Comparison of ENCODE assay signal across 7 mouse cellular contexts in genomic region chr7:45491264-45491663, GRCm38 (mm10). TPM values are rescaled to one million over a fixed set of nuclear protein-coding genes. Genes with fewer than 3 reads are reported as not detected.
DNase-seq lines count a peak whose midpoint lies in the region; ATAC-seq lines count a peak whose summit lies in the region.

No protein-coding gene starts in this region.

- peaks cover 46% of the 10 kb centered on the region for H3K36me3 ChIP-seq in megakaryocyte, embryonic 14.5 days (replicated peaks; ENCODE audit: low read length)
- peaks cover 44% of the 10 kb centered on the region for H3K36me3 ChIP-seq in embryonic facial prominence, embryonic 12.5 days
- H3K36me3 ChIP-seq in limb, embryonic 10.5 days: peaks cover 47% of the 10 kb centered on the region
- peaks cover 14% of the 10 kb centered on the region; the same call in 1 of the 2 replicates for H3K36me3 ChIP-seq in stomach, embryonic 16.5 days (ENCODE audit: control insufficient read depth, insufficient read depth, low read length)
- H3K36me3 ChIP-seq in midbrain, embryonic 15.5 days (replicated peaks): peaks cover 18% of the 10 kb centered on the region; the same call in 1 of the 2 replicates

- DNase-seq in limb, embryonic 10.5 days (ENCODE audit: low spot score): no peak
- DNase-seq in spleen, adult 18-20 months: no peak

- peak overlapping the region; percentile 15; the same call in 1 of the 2 replicates for H3K4me2 ChIP-seq in embryonic facial prominence, embryonic 12.5 days (replicated peaks)
- H3K4me2 ChIP-seq in stomach, embryonic 16.5 days (ENCODE audit: low read depth, low read length): peak overlapping the region; percentile 22; the same call in 1 of the 2 replicates
- no peak overlapping the region for H3K4me2 ChIP-seq in midbrain, embryonic 15.5 days

- H3K9ac ChIP-seq in embryonic facial prominence, embryonic 12.5 days: no peak overlapping the region
- no peak overlapping the region for H3K9ac ChIP-seq in stomach, embryonic 16.5 days (ENCODE audit: low read length)
- no peak overlapping the region for H3K9ac ChIP-seq in midbrain, embryonic 15.5 days

- H3K9me3 ChIP-seq in megakaryocyte, embryonic 14.5 days: no peaks in the 10 kb centered on the region
- H3K9me3 ChIP-seq in embryonic facial prominence, embryonic 12.5 days: no peaks in the 10 kb centered on the region
- no peaks in the 10 kb centered on the region for H3K9me3 ChIP-seq in limb, embryonic 10.5 days (replicated peaks)
- no peaks in the 10 kb centered on the region for H3K9me3 ChIP-seq in stomach, embryonic 16.5 days (replicated peaks; ENCODE audit: control insufficient read depth, low read length)
- no peaks in the 10 kb centered on the region for H3K9me3 ChIP-seq in midbrain, embryonic 15.5 days

- H3K4me1 ChIP-seq in megakaryocyte, embryonic 14.5 days: peaks cover 69% of the 10 kb centered on the region
- peaks cover 10% of the 10 kb centered on the region for H3K4me1 ChIP-seq in embryonic facial prominence, embryonic 12.5 days
- peaks cover 33% of the 10 kb centered on the region for H3K4me1 ChIP-seq in limb, embryonic 10.5 days
- H3K4me1 ChIP-seq in stomach, embryonic 16.5 days (ENCODE audit: control insufficient read depth, insufficient read depth, low read length): peaks cover 13% of the 10 kb centered on the region
- peaks cover 17% of the 10 kb centered on the region; the same call in 1 of the 2 replicates for H3K4me1 ChIP-seq in midbrain, embryonic 15.5 days

- 22% methylated on average over 3 of the region's 3 CpGs for WGBS in embryonic facial prominence, embryonic 12.5 days
- WGBS in limb, embryonic 10.5 days: 24% methylated on average over 3 of the region's 3 CpGs
- 15% methylated on average over 3 of the region's 3 CpGs for WGBS in stomach, embryonic 16.5 days
- 24% methylated on average over 3 of the region's 3 CpGs for WGBS in midbrain, embryonic 15.5 days

- peak overlapping the region; percentile 72 for H3K4me3 ChIP-seq in megakaryocyte, embryonic 14.5 days (replicated peaks)
- H3K4me3 ChIP-seq in embryonic facial prominence, embryonic 12.5 days: 0 out of 2 replicates have a peak overlapping the region, but pooled peaks have one; percentile 7
- H3K4me3 ChIP-seq in limb, embryonic 10.5 days: no peak overlapping the region
- H3K4me3 ChIP-seq in stomach, embryonic 16.5 days (replicated peaks; ENCODE audit: low read length): no peak overlapping the region
- no peak overlapping the region for H3K4me3 ChIP-seq in midbrain, embryonic 15.5 days

- no peak for ATAC-seq in megakaryocyte, adult 5-6 weeks (ENCODE audit: poor library complexity, severe bottlenecking)
- ATAC-seq in embryonic facial prominence, embryonic 12.5 days (ENCODE audit: insufficient number of reproducible peaks, insufficient read depth, low FRiP score, low TSS enrichment): no peak
- ATAC-seq in stomach, embryonic 16.5 days (ENCODE audit: insufficient read depth, low FRiP score): 0 out of 2 replicates have a peak, but pooled peaks have one; percentile 37
- no peak for ATAC-seq in midbrain, embryonic 15.5 days (replicated peaks)

- no peak overlapping the region for H3K27ac ChIP-seq in embryonic facial prominence, embryonic 12.5 days
- 0 out of 2 replicates have a peak overlapping the region, but pooled peaks have one; percentile 31 for H3K27ac ChIP-seq in limb, embryonic 10.5 days
- peak overlapping the region; percentile 15 for H3K27ac ChIP-seq in stomach, embryonic 16.5 days (ENCODE audit: low read length)
- no peak overlapping the region for H3K27ac ChIP-seq in midbrain, embryonic 15.5 days

- peaks cover 11% of the 10 kb centered on the region for H3K27me3 ChIP-seq in megakaryocyte, embryonic 14.5 days (replicated peaks)
- H3K27me3 ChIP-seq in embryonic facial prominence, embryonic 12.5 days: no peaks in the 10 kb centered on the region
- H3K27me3 ChIP-seq in limb, embryonic 10.5 days (ENCODE audit: low read depth, poor library complexity, severe bottlenecking): no peaks in the 10 kb centered on the region
- no peaks in the 10 kb centered on the region for H3K27me3 ChIP-seq in stomach, embryonic 16.5 days (ENCODE audit: control insufficient read depth, insufficient read depth, low read length)
- no peaks in the 10 kb centered on the region for H3K27me3 ChIP-seq in midbrain, embryonic 15.5 days (replicated peaks)

RNA-seq across cellular contexts. Expression of gene Dhdh, which starts 2.7 kb away (rescaled TPM):
- polyA plus RNA-seq in megakaryocyte, embryonic 14.5 days (2012; ENCODE audit: insufficient read depth, low replicate concordance): 0.23 and 0.70 TPM in 2 replicates
- total RNA-seq in megakaryocyte, adult 5-6 weeks (2015): 15.5 and 18.3 TPM in 2 replicates
- total RNA-seq in megakaryocyte, adult 5-6 weeks (2017): 14.2 and 16.0 TPM in 2 replicates
- 3.0 and 3.7 TPM in 2 replicates for polyA plus RNA-seq in embryonic facial prominence, embryonic 12.5 days (2016; fragmentation: Nextera tagmentation; extraction: Ambion mirVana)
- 4.9 and 5.8 TPM in 2 replicates for polyA plus RNA-seq in limb, embryonic 10.5 days (2016; fragmentation: Nextera tagmentation; extraction: Ambion mirVana)
- 2.0 and 2.2 TPM in 2 replicates for polyA plus RNA-seq in stomach, embryonic 16.5 days (2015; fragmentation: Nextera tagmentation; extraction: Ambion mirVana)
- polyA plus RNA-seq in midbrain, embryonic 15.5 days (2015; fragmentation: Nextera tagmentation; extraction: Ambion mirVana): 4.0 and 4.1 TPM in 2 replicates

RNA-seq across cellular contexts. Expression of gene Gm45808, which starts 4.7 kb away (rescaled TPM):
- not detected in 2 replicates for polyA plus RNA-seq in megakaryocyte, embryonic 14.5 days (2012; ENCODE audit: insufficient read depth, low replicate concordance)
- total RNA-seq in megakaryocyte, adult 5-6 weeks (2015): not detected in 2 replicates
- 0.61 TPM in 1 of 2 replicates, not detected in the other for total RNA-seq in megakaryocyte, adult 5-6 weeks (2017)
- polyA plus RNA-seq in embryonic facial prominence, embryonic 12.5 days (2016; fragmentation: Nextera tagmentation; extraction: Ambion mirVana): not detected in 2 replicates
- polyA plus RNA-seq in limb, embryonic 10.5 days (2016; fragmentation: Nextera tagmentation; extraction: Ambion mirVana): not detected in 2 replicates
- polyA plus RNA-seq in stomach, embryonic 16.5 days (2015; fragmentation: Nextera tagmentation; extraction: Ambion mirVana): not detected in 2 replicates
- not detected in 2 replicates for polyA plus RNA-seq in midbrain, embryonic 15.5 days (2015; fragmentation: Nextera tagmentation; extraction: Ambion mirVana)

RNA-seq across cellular contexts. Expression of gene Tulp2, which starts 9.6 kb away (rescaled TPM):
- polyA plus RNA-seq in megakaryocyte, embryonic 14.5 days (2012; ENCODE audit: insufficient read depth, low replicate concordance): not detected in 2 replicates
- not detected in 2 replicates for total RNA-seq in megakaryocyte, adult 5-6 weeks (2015)
- total RNA-seq in megakaryocyte, adult 5-6 weeks (2017): not detected in 2 replicates
- polyA plus RNA-seq in embryonic facial prominence, embryonic 12.5 days (2016; fragmentation: Nextera tagmentation; extraction: Ambion mirVana): 0.92 and 1.2 TPM in 2 replicates
- polyA plus RNA-seq in limb, embryonic 10.5 days (2016; fragmentation: Nextera tagmentation; extraction: Ambion mirVana): 1.8 and 2.2 TPM in 2 replicates
- 1.4 and 1.5 TPM in 2 replicates for polyA plus RNA-seq in stomach, embryonic 16.5 days (2015; fragmentation: Nextera tagmentation; extraction: Ambion mirVana)
- polyA plus RNA-seq in midbrain, embryonic 15.5 days (2015; fragmentation: Nextera tagmentation; extraction: Ambion mirVana): 0.08 and 0.23 TPM in 2 replicates

RNA-seq across cellular contexts. Expression of gene Nucb1, which starts 18.9 kb away (rescaled TPM):
- 504 and 892 TPM in 2 replicates for polyA plus RNA-seq in megakaryocyte, embryonic 14.5 days (2012; ENCODE audit: insufficient read depth, low replicate concordance)
- 54.9 and 59.1 TPM in 2 replicates for total RNA-seq in megakaryocyte, adult 5-6 weeks (2015)
- total RNA-seq in megakaryocyte, adult 5-6 weeks (2017): 178 and 199 TPM in 2 replicates
- 161 and 172 TPM in 2 replicates for polyA plus RNA-seq in embryonic facial prominence, embryonic 12.5 days (2016; fragmentation: Nextera tagmentation; extraction: Ambion mirVana)
- 116 and 125 TPM in 2 replicates for polyA plus RNA-seq in limb, embryonic 10.5 days (2016; fragmentation: Nextera tagmentation; extraction: Ambion mirVana)
- 229 and 262 TPM in 2 replicates for polyA plus RNA-seq in stomach, embryonic 16.5 days (2015; fragmentation: Nextera tagmentation; extraction: Ambion mirVana)
- polyA plus RNA-seq in midbrain, embryonic 15.5 days (2015; fragmentation: Nextera tagmentation; extraction: Ambion mirVana): 118 and 121 TPM in 2 replicates

RNA-seq across cellular contexts. Expression of gene Bax, which starts 24.6 kb away (rescaled TPM):
- polyA plus RNA-seq in megakaryocyte, embryonic 14.5 days (2012; ENCODE audit: insufficient read depth, low replicate concordance): 502 and 597 TPM in 2 replicates
- total RNA-seq in megakaryocyte, adult 5-6 weeks (2015): 24.6 and 25.0 TPM in 2 replicates
- 31.8 and 37.4 TPM in 2 replicates for total RNA-seq in megakaryocyte, adult 5-6 weeks (2017)
- 220 and 224 TPM in 2 replicates for polyA plus RNA-seq in embryonic facial prominence, embryonic 12.5 days (2016; fragmentation: Nextera tagmentation; extraction: Ambion mirVana)
- polyA plus RNA-seq in limb, embryonic 10.5 days (2016; fragmentation: Nextera tagmentation; extraction: Ambion mirVana): 248 and 297 TPM in 2 replicates
- 116 and 142 TPM in 2 replicates for polyA plus RNA-seq in stomach, embryonic 16.5 days (2015; fragmentation: Nextera tagmentation; extraction: Ambion mirVana)
- 257 and 261 TPM in 2 replicates for polyA plus RNA-seq in midbrain, embryonic 15.5 days (2015; fragmentation: Nextera tagmentation; extraction: Ambion mirVana)

Comparison
In these comparisons a context has a peak if more than half of its experiments do, and no peak if none do; other contexts are left out.
1. H3K4me3 ChIP-seq: peak in megakaryocyte, embryonic 14.5 days (single experiment) and embryonic facial prominence, embryonic 12.5 days (single experiment); none in limb, embryonic 10.5 days (single experiment), stomach, embryonic 16.5 days (single experiment) and midbrain, embryonic 15.5 days (single experiment).
2. H3K27ac ChIP-seq: peak in limb, embryonic 10.5 days (single experiment) and stomach, embryonic 16.5 days (single experiment); none in embryonic facial prominence, embryonic 12.5 days (single experiment) and midbrain, embryonic 15.5 days (single experiment).